Mouse (Mus musculus): Measurements from ENCODE around the gene Gm4969. TPM values are rescaled to one million over a fixed set of nuclear protein-coding genes. Genes with fewer than 3 reads are reported as not detected.

The Gm4969 gene
- polyA plus RNA-seq, 1 experiment from 2014 or later, result 8.1 TPM

DNA sequence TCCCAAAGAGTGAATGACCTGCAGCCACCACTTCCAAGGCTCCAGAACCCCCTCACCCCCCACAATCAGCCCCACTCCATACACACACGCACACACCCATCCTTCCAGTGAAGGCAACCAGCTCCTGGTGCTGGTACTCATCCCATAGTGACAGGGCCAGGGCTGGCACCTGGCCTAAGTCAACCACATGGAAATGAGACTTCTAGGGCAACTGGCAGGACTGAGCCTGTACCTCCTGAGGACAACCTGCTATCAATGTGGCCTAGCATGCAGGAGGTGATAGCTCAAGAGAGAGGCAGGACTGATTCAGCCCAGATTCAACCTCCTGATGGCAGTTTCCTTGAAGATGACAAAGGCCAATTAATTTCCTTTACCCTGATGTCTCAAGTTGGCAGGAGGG lies 17.9 kb downstream of the Gm4969 start:
- Histone ChIP-seq H3K27me3 (0 out of 2 replicates have a peak, but pooled peaks cover 9% of the 10 kb centered on the region), H3K4me2 (no peak overlapping the region), H3K36me3 (peaks cover 18% of the 10 kb centered on the region; the same call in 1 of the 2 replicates), H3K4me1 (replicated peaks) (peaks cover 16% of the 10 kb centered on the region), H3K9me3 (0 out of 2 replicates have a peak, but pooled peaks cover 3% of the 10 kb centered on the region), H3K4me3 (no peak overlapping the region), H3K9ac (no peak overlapping the region), H3K27ac (replicated peaks) (no peak overlapping the region)
- WGBS, result 95% methylated on average over 1 of the region's 1 CpGs
- no peak for ATAC-seq (ENCODE audit: low FRiP score, low read depth)

DNA sequence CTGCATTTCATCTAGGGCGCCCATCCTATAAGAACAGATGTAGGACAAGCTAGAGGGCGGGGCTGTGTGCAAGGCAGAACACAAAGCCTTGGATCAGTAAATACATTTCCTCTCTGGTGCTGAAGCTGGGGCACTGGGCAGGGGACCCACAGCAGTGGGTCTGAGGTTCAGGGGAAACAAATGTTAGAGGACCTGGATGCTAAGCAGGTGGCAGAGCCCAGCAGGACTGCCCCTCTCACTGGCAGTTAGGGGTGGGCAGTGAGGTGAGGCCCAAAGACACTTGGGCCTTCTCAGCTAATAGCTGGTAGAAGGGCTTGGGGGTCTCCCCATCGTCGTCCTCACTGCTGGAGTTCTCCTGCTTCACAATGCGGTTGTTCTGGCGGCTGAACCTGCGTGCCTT lies 19.4 kb downstream of the Gm4969 start:
- H3K4me3 ChIP-seq, result no peak overlapping the region
- peaks cover 18% of the 10 kb centered on the region for H3K27me3 ChIP-seq
- no peak overlapping the region for H3K4me2 ChIP-seq
- no peak overlapping the region for H3K27ac ChIP-seq (replicated peaks)
- peaks cover 13% of the 10 kb centered on the region; the same call in 1 of the 2 replicates for H3K36me3 ChIP-seq
- H3K9ac ChIP-seq, result no peak overlapping the region
- ATAC-seq (ENCODE audit: low FRiP score, low read depth), result no peak
- H3K9me3 ChIP-seq, result 0 out of 2 replicates have a peak, but pooled peaks cover 3% of the 10 kb centered on the region
- 60% methylated on average over 7 of the region's 7 CpGs for WGBS
- H3K4me1 ChIP-seq (replicated peaks), result peaks cover 31% of the 10 kb centered on the region

DNA sequence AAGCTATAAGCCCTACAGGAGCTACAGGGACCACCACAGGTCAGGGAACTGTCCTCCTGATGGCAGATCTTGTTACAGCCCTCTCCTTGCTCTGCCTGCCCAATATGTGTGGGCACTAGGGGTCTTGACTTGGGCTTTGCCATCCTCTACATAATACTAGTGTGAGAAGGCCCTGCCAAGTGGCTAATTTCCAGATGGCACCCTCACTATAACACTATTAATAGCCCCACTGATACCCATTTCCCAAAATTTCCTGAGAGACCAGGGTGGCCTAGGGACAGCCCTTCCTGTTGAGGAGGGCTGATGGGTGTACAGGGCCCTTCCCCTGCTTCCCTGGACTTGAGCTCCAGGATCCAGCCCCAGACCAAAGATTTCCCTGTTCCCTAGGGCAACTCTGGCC lies 20.3 kb downstream of the Gm4969 start:
- peaks cover 40% of the 10 kb centered on the region for H3K4me1 ChIP-seq (replicated peaks)
- H3K27me3 ChIP-seq, result peaks cover 21% of the 10 kb centered on the region
- no peak overlapping the region for H3K9ac ChIP-seq
- 0 out of 2 replicates have a peak, but pooled peaks cover 3% of the 10 kb centered on the region for H3K9me3 ChIP-seq
- no peak for ATAC-seq (ENCODE audit: low FRiP score, low read depth)
- no peak overlapping the region for H3K27ac ChIP-seq (replicated peaks)
- H3K4me2 ChIP-seq, result no peak overlapping the region
- H3K36me3 ChIP-seq, result peaks cover 5% of the 10 kb centered on the region; the same call in 1 of the 2 replicates
- H3K4me3 ChIP-seq, result no peak overlapping the region

DNA sequence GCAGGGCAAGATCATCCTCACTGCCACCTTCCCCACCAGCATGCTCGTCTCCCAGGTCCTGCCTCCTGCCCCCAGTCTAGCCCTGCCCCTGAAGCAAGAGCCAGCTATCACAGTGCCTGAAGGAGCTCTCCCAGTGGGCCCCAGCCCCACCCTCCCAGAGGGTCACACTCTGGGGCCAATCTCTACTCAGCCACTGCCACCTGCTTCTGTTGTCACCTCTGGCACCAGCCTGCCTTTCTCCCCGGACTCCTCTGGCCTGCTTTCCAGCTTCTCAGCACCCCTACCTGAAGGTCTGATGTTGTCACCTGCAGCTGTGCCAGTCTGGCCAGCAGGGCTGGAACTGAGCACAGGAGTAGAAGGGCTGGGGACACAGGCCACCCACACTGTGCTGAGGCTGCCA lies 21.0 kb downstream of the Gm4969 start:
- peaks cover 25% of the 10 kb centered on the region for H3K27me3 ChIP-seq
- H3K9ac ChIP-seq, result no peak overlapping the region
- no peak for ATAC-seq (ENCODE audit: low FRiP score, low read depth)
- peaks cover 47% of the 10 kb centered on the region for H3K4me1 ChIP-seq (replicated peaks)
- H3K9me3 ChIP-seq, result no peaks in the 10 kb centered on the region
- H3K27ac ChIP-seq (replicated peaks), result no peak overlapping the region
- H3K36me3 ChIP-seq, result no peaks in the 10 kb centered on the region
- no peak overlapping the region for H3K4me2 ChIP-seq
- 70% methylated on average over 2 of the region's 2 CpGs for WGBS
- no peak overlapping the region for H3K4me3 ChIP-seq

DNA sequence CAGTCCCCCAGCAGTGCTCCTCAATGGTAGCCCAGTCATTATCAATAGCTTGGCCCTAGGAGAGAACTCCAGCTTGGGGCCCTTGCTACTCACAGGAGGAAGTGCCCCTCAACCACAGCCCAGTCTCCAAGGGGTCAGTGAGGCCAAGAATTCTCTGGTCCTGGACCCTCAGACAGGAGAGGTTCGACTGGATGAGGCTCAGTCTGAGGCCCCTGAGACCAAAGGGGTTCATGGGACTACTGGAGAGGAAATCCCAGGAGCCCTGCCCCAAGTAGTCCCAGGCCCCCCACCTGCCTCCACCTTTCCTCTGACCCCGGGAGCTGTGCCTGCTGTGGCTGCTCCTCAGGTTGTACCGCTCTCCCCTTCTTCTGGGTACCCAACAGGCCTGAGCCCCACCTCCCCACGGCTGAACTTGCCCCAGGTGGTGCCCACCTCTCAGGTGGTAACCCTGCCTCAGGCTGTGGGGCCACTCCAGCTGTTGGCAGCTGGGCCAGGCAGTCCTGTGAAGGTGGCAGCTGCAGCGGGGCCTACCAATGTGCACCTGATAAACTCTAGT lies 21.7 kb downstream of the Gm4969 start:
- Histone ChIP-seq H3K4me2 (peak overlapping the region; percentile 99), H3K9me3 (no peaks in the 10 kb centered on the region), H3K4me3 (peak overlapping the region; percentile 47; the same call in 1 of the 2 replicates), H3K9ac (no peak overlapping the region), H3K36me3 (0 out of 2 replicates have a peak, but pooled peaks cover 3% of the 10 kb centered on the region), H3K4me1 (replicated peaks) (peaks cover 52% of the 10 kb centered on the region), H3K27me3 (peaks cover 32% of the 10 kb centered on the region), H3K27ac (replicated peaks) (no peak overlapping the region)
- WGBS, result 59% methylated on average over 5 of the region's 5 CpGs
- no peak for ATAC-seq (ENCODE audit: low FRiP score, low read depth)

DNA sequence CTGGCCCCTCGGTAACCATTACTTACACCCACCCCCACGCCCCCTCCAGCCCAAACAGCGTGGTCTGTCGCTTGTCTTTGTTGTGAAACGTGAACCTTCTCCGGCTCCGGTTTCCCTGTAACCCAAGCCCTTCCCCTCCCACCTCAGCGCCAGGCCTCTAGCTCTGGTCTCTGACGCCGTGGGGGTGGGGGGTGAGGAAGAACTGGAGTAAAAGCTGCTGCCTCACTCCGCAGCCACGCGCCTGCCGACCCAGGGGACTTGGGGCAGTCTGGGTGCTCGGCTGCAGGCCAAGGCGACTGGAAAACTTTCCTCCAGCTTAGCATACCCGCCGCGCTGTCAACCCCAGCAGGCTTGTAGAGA lies 22.4 kb downstream of the Gm4969 start:
- H3K36me3 ChIP-seq, result peaks cover 3% of the 10 kb centered on the region; the same call in 1 of the 2 replicates
- peaks cover 39% of the 10 kb centered on the region for H3K27me3 ChIP-seq
- H3K27ac ChIP-seq (replicated peaks), result 0 out of 2 replicates have a peak overlapping the region, but pooled peaks have one; percentile 82
- ATAC-seq (ENCODE audit: low FRiP score, low read depth), result no peak
- H3K4me1 ChIP-seq (replicated peaks), result peaks cover 52% of the 10 kb centered on the region
- peak overlapping the region; percentile 99 for H3K4me2 ChIP-seq
- no peaks in the 10 kb centered on the region for H3K9me3 ChIP-seq
- peak overlapping the region; percentile 54 for H3K9ac ChIP-seq
- under 1% methylated on average over 19 of the region's 19 CpGs for WGBS
- H3K4me3 ChIP-seq, result peak overlapping the region; percentile 47

DNA sequence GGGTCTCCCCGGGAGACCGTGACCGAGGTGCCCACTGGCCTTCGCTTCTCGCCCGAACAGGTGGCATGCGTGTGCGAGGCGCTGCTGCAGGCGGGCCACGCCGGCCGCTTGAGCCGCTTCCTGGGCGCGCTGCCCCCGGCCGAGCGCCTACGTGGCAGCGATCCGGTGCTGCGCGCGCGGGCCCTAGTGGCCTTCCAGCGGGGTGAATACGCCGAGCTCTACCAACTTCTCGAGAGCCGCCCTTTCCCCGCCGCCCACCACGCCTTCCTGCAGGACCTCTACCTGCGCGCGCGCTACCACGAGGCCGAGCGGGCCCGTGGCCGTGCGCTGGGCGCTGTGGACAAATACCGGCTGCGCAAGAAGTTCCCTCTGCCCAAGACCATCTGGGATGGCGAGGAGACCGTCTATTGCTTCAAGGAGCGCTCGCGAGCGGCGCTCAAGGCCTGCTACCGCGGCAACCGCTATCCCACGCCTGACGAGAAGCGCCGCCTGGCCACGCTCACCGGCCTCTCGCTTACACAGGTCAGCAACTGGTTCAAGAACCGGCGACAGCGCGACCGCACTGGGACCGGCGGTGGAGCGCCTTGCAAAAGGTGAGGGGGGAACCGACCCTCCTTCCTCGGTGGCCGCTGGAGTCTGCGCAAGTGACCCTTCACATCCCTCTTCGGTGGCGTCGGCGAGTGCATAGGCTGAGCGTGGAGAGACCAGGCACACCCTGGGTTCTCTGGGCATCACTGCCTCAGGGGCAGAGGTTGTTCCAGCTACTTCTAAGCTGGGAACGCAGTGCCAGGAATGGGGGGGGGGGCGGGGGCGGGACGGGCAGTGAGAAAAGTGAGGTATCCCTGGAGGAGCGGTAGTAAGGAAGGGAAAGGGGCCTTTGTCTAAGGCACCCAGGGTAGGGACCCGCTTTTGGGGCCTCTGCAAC lies 23.1 kb downstream of the Gm4969 start:
- Histone ChIP-seq H3K9ac (peak overlapping the region; percentile 54), H3K4me3 (peak overlapping the region; percentile 47), H3K27me3 (peaks cover 44% of the 10 kb centered on the region), H3K36me3 (peaks cover 10% of the 10 kb centered on the region), H3K27ac (replicated peaks) (peak overlapping the region; percentile 82), H3K9me3 (no peaks in the 10 kb centered on the region), H3K4me2 (peak overlapping the region; percentile 99), H3K4me1 (replicated peaks) (peaks cover 52% of the 10 kb centered on the region)
- WGBS, result 0% methylated on average over 64 of the region's 87 CpGs
- no peak for ATAC-seq (ENCODE audit: low FRiP score, low read depth)

DNA sequence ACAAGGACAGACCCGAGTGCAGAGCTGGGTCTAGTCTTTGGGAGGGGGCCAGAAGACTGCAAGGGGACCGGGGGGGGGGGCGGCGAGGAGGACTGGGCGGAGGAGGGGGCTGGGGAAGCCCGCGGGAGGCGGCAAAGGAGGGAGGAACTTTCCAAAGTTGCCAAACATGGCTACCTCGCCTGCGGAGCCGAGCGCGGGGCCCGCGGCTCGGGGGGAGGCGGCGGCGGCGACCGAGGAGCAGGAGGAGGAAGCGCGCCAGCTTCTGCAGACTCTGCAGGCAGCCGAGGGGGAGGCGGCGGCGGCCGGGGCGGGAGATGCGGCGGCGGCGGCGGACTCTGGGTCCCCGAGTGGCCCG lies 23.7 kb downstream of the Gm4969 start, which contains the start of gene Six5:
Six5 (plus strand) TSS at position 124 of the 355 bp plus-strand sequence.
- peaks cover 14% of the 10 kb centered on the region for H3K36me3 ChIP-seq
- WGBS, result 0% methylated on average over 24 of the region's 36 CpGs
- H3K9me3 ChIP-seq, result no peaks in the 10 kb centered on the region
- peaks cover 44% of the 10 kb centered on the region for H3K27me3 ChIP-seq
- H3K4me1 ChIP-seq (replicated peaks), result peaks cover 52% of the 10 kb centered on the region
- H3K4me3 ChIP-seq, result peak within 1 kb of the TSS; percentile 47
- peak within 1 kb of the TSS; percentile 54 for H3K9ac ChIP-seq
- no peak for ATAC-seq (ENCODE audit: low FRiP score, low read depth)
- peak within 1 kb of the TSS; percentile 99 for H3K4me2 ChIP-seq
- peak within 1 kb of the TSS; percentile 82 for H3K27ac ChIP-seq (replicated peaks)

DNA sequence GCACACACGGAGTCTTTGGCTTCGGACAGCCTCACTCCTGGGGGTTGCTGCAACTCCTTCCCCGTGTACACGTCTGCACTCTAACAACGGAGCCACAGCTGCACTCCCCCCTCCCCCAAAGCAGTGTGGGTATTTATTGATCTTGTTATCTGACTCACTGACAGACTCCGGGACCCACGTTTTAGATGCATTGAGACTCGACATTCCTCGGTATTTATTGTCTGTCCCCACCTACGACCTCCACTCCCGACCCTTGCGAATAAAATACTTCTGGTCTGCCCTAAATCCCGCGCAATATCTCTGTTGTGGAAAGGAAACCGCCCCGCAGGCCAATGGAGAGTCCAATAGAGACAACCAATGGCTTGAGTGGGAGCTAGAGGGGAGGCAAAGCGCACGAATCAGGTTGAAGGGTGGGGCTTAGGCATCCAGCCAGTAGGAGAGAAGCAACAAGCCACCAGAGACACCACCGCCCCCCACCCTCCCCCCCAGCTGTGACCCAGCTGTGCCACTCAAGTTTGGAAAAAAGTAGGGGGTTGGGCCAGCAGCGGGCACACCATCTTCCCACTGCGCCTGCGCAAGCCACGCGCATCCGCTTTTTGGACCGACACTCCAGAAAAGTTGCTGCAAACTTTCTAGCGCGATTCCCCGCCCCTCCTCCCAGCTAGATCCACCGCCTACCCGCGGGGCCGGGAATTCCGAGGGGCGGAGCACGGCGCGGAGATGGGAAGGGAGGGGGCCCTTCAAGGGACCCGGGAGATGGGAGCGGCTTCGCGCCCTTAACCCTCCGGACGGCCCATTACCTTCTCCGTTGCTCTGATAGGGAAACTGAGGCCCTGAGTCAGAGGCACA lies 24.4 kb downstream of the Gm4969 start:
- peak overlapping the region; percentile 47 for H3K4me3 ChIP-seq
- H3K4me1 ChIP-seq (replicated peaks), result peaks cover 52% of the 10 kb centered on the region
- no peaks in the 10 kb centered on the region for H3K9me3 ChIP-seq
- peak overlapping the region; percentile 54 for H3K9ac ChIP-seq
- H3K36me3 ChIP-seq, result peaks cover 18% of the 10 kb centered on the region
- ATAC-seq (ENCODE audit: low FRiP score, low read depth), result peak; percentile 68
- WGBS, result under 1% methylated on average over 44 of the region's 45 CpGs
- H3K27me3 ChIP-seq, result peaks cover 44% of the 10 kb centered on the region
- H3K4me2 ChIP-seq, result peak overlapping the region; percentile 99
- H3K27ac ChIP-seq (replicated peaks), result peak overlapping the region; percentile 82

DNA sequence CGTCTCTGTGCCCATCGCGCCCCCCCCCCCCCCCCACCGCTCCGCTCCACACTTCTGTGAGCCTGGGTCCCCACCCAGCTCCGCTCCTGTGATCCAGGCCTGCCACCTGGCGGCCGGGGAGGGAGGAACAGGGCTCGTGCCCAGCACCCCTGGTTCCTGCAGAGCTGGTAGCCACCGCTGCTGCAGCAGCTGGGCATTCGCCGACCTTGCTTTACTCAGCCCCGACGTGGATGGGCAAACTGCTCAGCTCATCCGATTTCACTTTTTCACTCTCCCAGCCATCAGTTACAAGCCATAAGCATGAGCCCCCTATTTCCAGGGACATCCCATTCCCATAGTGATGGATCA lies 25.0 kb downstream of the Gm4969 start:
- Histone ChIP-seq H3K27ac (replicated peaks) (peak overlapping the region; percentile 35), H3K27me3 (peaks cover 44% of the 10 kb centered on the region), H3K36me3 (peaks cover 18% of the 10 kb centered on the region), H3K4me2 (peak overlapping the region; percentile 99), H3K9ac (no peak overlapping the region; the same call in 1 of the 2 replicates), H3K4me3 (peak overlapping the region; percentile 47), H3K4me1 (replicated peaks) (peaks cover 52% of the 10 kb centered on the region), H3K9me3 (no peaks in the 10 kb centered on the region)
- ATAC-seq (ENCODE audit: low FRiP score, low read depth), result peak; percentile 13; the same call in 1 of the 2 replicates
- WGBS, result 3% methylated on average over 14 of the region's 15 CpGs

DNA sequence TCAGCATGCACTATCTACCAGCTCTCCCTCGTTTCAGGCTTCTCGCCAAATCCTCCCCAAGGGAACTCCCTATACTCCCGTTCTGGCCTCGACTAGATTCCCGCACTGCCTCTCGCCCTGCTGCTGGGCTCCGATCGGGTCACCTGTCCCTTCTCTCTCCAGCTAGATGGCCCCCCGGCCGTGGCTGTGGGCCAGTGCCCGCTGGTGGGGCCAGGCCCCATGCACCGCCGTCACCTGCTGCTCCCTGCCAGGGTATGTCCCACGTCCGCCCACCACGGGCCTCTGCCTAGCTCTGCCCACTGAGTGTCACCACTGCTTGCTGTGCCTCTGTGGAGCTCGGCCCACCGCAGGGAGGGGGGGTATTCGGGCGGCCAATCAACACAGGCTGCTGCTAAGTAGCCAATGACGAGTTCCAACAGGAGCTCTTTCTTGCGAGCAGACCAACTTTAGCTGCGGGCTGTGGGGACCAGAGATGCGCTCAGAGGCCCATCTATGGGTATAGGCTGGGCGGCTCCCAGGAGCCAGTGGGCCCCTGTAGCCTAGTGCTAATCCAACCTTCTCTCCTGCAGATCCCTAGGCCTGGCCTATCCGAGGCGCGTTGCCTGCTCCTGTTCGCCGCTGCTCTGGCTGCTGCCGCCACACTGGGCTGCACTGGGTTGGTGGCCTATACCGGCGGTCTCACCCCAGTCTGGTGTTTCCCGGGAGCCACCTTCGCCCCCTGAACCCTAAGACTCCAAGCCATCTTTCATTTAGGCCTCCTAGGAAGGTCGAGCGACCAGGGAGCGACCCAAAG lies 25.6 kb downstream of the Gm4969 start:
- Histone ChIP-seq H3K4me1 (replicated peaks) (peaks cover 52% of the 10 kb centered on the region), H3K36me3 (peaks cover 18% of the 10 kb centered on the region), H3K4me2 (peak overlapping the region; percentile 99), H3K9me3 (no peaks in the 10 kb centered on the region), H3K9ac (no peak overlapping the region), H3K27me3 (peaks cover 44% of the 10 kb centered on the region), H3K27ac (replicated peaks) (peak overlapping the region; percentile 35), H3K4me3 (peak overlapping the region; percentile 47; the same call in 1 of the 2 replicates)
- peak; percentile 44 for ATAC-seq (ENCODE audit: low FRiP score, low read depth)
- WGBS, result 9% methylated on average over 36 of the region's 38 CpGs

All from hindbrain, embryonic 15.5 days (tissue).